Mouse (Mus musculus): ENCODE results near the gene Npas3. TPM values are rescaled to one million over a fixed set of nuclear protein-coding genes. Genes with fewer than 3 reads are reported as not detected.

Npas3 gene
- polyA plus RNA-seq, 1 experiment from 2014 or later = 0.08 TPM

GRCm38 (mm10) chr12:53838541-53838940 is 590.1 kb downstream of the Npas3 start:
- whole genome bisulfite sequencing (ENCODE audit: insufficient replicate concordance) = 64% methylated on average over 7 of the region's 7 CpGs
- ATAC-seq (no peak), DNase-seq (no peak)
- H3K27ac ChIP-seq (ENCODE audit: low read depth) = no peak overlapping the region
- no peak overlapping the region for H3K9ac ChIP-seq (replicated peaks)
- 0 out of 2 replicates have a peak, but pooled peaks cover 4% of the 10 kb centered on the region for H3K4me1 ChIP-seq (ENCODE audit: insufficient read depth)
- H3K27me3 ChIP-seq (ENCODE audit: insufficient read depth, low read length) = no peaks in the 10 kb centered on the region
- H3K36me3 ChIP-seq (replicated peaks; ENCODE audit: insufficient read depth, low read length) = no peaks in the 10 kb centered on the region
- no peak overlapping the region for H3K4me2 ChIP-seq (ENCODE audit: low read depth, low read length)
- H3K9me3 ChIP-seq (ENCODE audit: low read length) = no peaks in the 10 kb centered on the region
- H3K4me3 ChIP-seq (ENCODE audit: low read depth, low read length) = no peak overlapping the region
- TF ChIP-seq EP300 (IDR thresholded peaks at IDR 0.05; ENCODE audit: low read depth) = no peak
- TF ChIP-seq CTCF (IDR thresholded peaks at IDR 0.05; ENCODE audit: low read depth) = no peak

- Histone ChIP-seq H3K36me3 (replicated peaks; ENCODE audit: insufficient read depth, low read length) (no peaks in the 10 kb centered on the region), H3K4me1 (ENCODE audit: insufficient read depth) (0 out of 2 replicates have a peak, but pooled peaks cover 4% of the 10 kb centered on the region), H3K4me2 (ENCODE audit: low read depth, low read length) (no peak overlapping the region), H3K9me3 (ENCODE audit: low read length) (no peaks in the 10 kb centered on the region), H3K27me3 (ENCODE audit: insufficient read depth, low read length) (no peaks in the 10 kb centered on the region), H3K27ac (ENCODE audit: low read depth) (no peak overlapping the region), H3K9ac (replicated peaks) (no peak overlapping the region), H3K4me3 (ENCODE audit: low read depth, low read length) (no peak overlapping the region)
- ATAC-seq = no peak
- TF ChIP-seq EP300 (IDR thresholded peaks at IDR 0.05; ENCODE audit: low read depth) (no peak), CTCF (IDR thresholded peaks at IDR 0.05; ENCODE audit: low read depth) (no peak)
- 47% methylated on average over 16 of the region's 16 CpGs for WGBS (ENCODE audit: insufficient replicate concordance)
- DNase-seq = no peak
Observed at GRCm38 (mm10) chr12:53841928-53842671, 593.6 kb downstream of the Npas3 start.

GRCm38 (mm10) chr12:53843626-53844025 is 595.1 kb downstream of the Npas3 start:
- no peaks in the 10 kb centered on the region for H3K27me3 ChIP-seq (ENCODE audit: insufficient read depth, low read length)
- H3K4me2 ChIP-seq (ENCODE audit: low read depth, low read length) = no peak overlapping the region
- WGBS (ENCODE audit: insufficient replicate concordance) = 78% methylated on average over 3 of the region's 3 CpGs

GRCm38 (mm10) chr12:53846154-53846665 is 597.7 kb downstream of the Npas3 start:
- H3K36me3 ChIP-seq (replicated peaks; ENCODE audit: insufficient read depth, low read length) = no peaks in the 10 kb centered on the region
- WGBS (ENCODE audit: insufficient replicate concordance) = 64% methylated on average over 12 of the region's 12 CpGs
- no peak overlapping the region for H3K27ac ChIP-seq (ENCODE audit: low read depth)
- TF ChIP-seq CTCF (IDR thresholded peaks at IDR 0.05; ENCODE audit: low read depth) = no peak
- no peak for TF ChIP-seq EP300 (IDR thresholded peaks at IDR 0.05; ENCODE audit: low read depth)
- H3K9ac ChIP-seq (replicated peaks) = no peak overlapping the region
- 0 out of 2 replicates have a peak, but pooled peaks cover 3% of the 10 kb centered on the region for H3K4me1 ChIP-seq (ENCODE audit: insufficient read depth)
- DNase-seq (no peak), ATAC-seq (no peak)
- H3K4me3 ChIP-seq (ENCODE audit: low read depth, low read length) = no peak overlapping the region
- no peaks in the 10 kb centered on the region for H3K27me3 ChIP-seq (ENCODE audit: insufficient read depth, low read length)
- H3K4me2 ChIP-seq (ENCODE audit: low read depth, low read length) = no peak overlapping the region
- no peaks in the 10 kb centered on the region for H3K9me3 ChIP-seq (ENCODE audit: low read length)

More at GRCm38 (mm10) chr12:53843626-53844025, 595.1 kb downstream of the Npas3 start:
- H3K9me3 ChIP-seq (ENCODE audit: low read length) = no peaks in the 10 kb centered on the region
- no peak for ATAC-seq
- TF ChIP-seq EP300 (IDR thresholded peaks at IDR 0.05; ENCODE audit: low read depth) (no peak), CTCF (IDR thresholded peaks at IDR 0.05; ENCODE audit: low read depth) (no peak)
- no peaks in the 10 kb centered on the region for H3K36me3 ChIP-seq (replicated peaks; ENCODE audit: insufficient read depth, low read length)
- no peak overlapping the region for H3K27ac ChIP-seq (ENCODE audit: low read depth)
- H3K4me3 ChIP-seq (ENCODE audit: low read depth, low read length) = no peak overlapping the region
- H3K9ac ChIP-seq (replicated peaks) = no peak overlapping the region
- 0 out of 2 replicates have a peak, but pooled peaks cover 4% of the 10 kb centered on the region for H3K4me1 ChIP-seq (ENCODE audit: insufficient read depth)
- no peak for DNase-seq

- no peak overlapping the region for H3K4me2 ChIP-seq (ENCODE audit: low read depth, low read length)
- no peak overlapping the region for H3K4me3 ChIP-seq (ENCODE audit: low read depth, low read length)
- no peaks in the 10 kb centered on the region for H3K36me3 ChIP-seq (replicated peaks; ENCODE audit: insufficient read depth, low read length)
- no peak overlapping the region for H3K27ac ChIP-seq (ENCODE audit: low read depth)
- H3K4me1 ChIP-seq (ENCODE audit: insufficient read depth) = no peaks in the 10 kb centered on the region
- H3K27me3 ChIP-seq (ENCODE audit: insufficient read depth, low read length) = no peaks in the 10 kb centered on the region
- H3K9ac ChIP-seq (replicated peaks) = no peak overlapping the region
- 39% methylated on average over 2 of the region's 2 CpGs for WGBS (ENCODE audit: insufficient replicate concordance)
- ATAC-seq (no peak), DNase-seq (no peak)
- TF ChIP-seq EP300 (IDR thresholded peaks at IDR 0.05; ENCODE audit: low read depth) (no peak), CTCF (IDR thresholded peaks at IDR 0.05; ENCODE audit: low read depth) (no peak)
- H3K9me3 ChIP-seq (ENCODE audit: low read length) = no peaks in the 10 kb centered on the region
Observed at GRCm38 (mm10) chr12:53849263-53849662, 600.8 kb downstream of the Npas3 start.

- no peaks in the 10 kb centered on the region for H3K36me3 ChIP-seq (replicated peaks; ENCODE audit: insufficient read depth, low read length)
- no peak overlapping the region for H3K4me3 ChIP-seq (ENCODE audit: low read depth, low read length)
- WGBS (ENCODE audit: insufficient replicate concordance) = 65% methylated on average over 2 of the region's 2 CpGs
- no peak overlapping the region for H3K27ac ChIP-seq (ENCODE audit: low read depth)
- no peak for TF ChIP-seq EP300 (IDR thresholded peaks at IDR 0.05; ENCODE audit: low read depth)
- TF ChIP-seq CTCF (IDR thresholded peaks at IDR 0.05; ENCODE audit: low read depth) = no peak
- ATAC-seq = no peak
- H3K9ac ChIP-seq (replicated peaks) = no peak overlapping the region
- H3K4me2 ChIP-seq (ENCODE audit: low read depth, low read length) = no peak overlapping the region
- no peaks in the 10 kb centered on the region for H3K27me3 ChIP-seq (ENCODE audit: insufficient read depth, low read length)
- no peak for DNase-seq
- H3K9me3 ChIP-seq (ENCODE audit: low read length) = no peaks in the 10 kb centered on the region
- H3K4me1 ChIP-seq (ENCODE audit: insufficient read depth) = no peaks in the 10 kb centered on the region
Observed at GRCm38 (mm10) chr12:53852432-53852831, 604.0 kb downstream of the Npas3 start.
